Comparison of ENCODE assay signal across 8 mouse cellular contexts in the genomic region with DNA sequence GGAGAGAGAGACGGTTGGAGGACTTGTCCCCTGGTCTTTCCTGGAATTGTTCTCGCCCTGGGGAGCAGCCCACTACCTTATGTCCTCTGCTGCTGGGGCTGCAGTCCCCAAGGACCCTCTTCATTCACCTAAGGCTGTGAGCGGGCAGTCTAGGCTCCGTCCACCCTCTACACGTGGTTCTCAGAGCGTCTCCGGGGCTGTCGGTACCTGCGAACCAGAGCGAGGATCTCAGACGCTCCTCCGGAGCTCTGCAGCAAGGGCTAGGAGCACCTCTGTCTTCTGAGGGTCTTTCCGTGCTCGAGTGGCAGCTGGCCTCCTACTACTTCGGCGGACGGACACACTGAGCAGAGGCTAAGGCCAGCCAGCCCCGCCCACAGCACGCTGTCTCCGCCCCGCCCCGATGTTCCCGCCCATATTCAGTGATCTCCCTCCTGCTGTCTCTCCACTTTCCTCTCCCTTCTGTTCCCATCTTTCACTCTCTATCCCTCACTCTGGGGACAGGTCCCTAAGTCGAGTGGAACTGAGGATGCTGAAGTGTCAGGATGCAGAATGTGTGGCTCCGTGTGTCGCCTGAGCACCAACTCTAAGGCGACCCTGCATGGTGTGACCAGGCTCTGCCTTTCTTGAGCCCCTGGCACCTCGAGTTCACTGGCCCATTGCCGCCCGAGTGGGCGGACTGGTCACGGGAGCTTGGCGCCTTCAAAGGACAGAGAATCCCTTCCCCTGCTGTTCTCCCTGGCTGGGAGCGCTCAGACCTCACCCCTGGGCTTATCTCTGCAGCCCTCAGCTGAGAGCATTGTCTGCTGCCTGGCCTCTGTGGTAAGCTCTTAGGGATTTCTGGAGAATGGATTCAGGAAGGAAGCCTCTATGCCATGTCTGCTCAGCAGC. TPM values are rescaled to one million over a fixed set of nuclear protein-coding genes. Genes with fewer than 3 reads are reported as not detected.
DNase-seq lines count a peak whose midpoint lies in the region; ATAC-seq lines count a peak whose summit lies in the region.

A gene (minus strand): TSS at position 350 of the 888 bp plus-strand sequence.

- H3K4me2 ChIP-seq in hindbrain, embryonic 16.5 days (ENCODE audit: low read length), result peak within 1 kb of the TSS; percentile 92
- peak within 1 kb of the TSS; percentile 95 for H3K4me2 ChIP-seq in liver, embryonic 11.5 days
- peak within 1 kb of the TSS; percentile 73 for H3K4me2 ChIP-seq in midbrain, embryonic 16.5 days (ENCODE audit: low read length)

- H3K9ac ChIP-seq in hindbrain, embryonic 16.5 days (ENCODE audit: low read depth, low read length), result peak within 1 kb of the TSS; percentile 59
- peak within 1 kb of the TSS; percentile 60 for H3K9ac ChIP-seq in liver, embryonic 11.5 days (ENCODE audit: low read depth, low read length)
- peak within 1 kb of the TSS; percentile 65 for H3K9ac ChIP-seq in midbrain, embryonic 16.5 days (ENCODE audit: low read depth, low read length)

- H3K36me3 ChIP-seq in hindbrain, embryonic 16.5 days (ENCODE audit: control insufficient read depth, insufficient read depth, low read length), result no peaks in the 10 kb centered on the region
- H3K36me3 ChIP-seq in liver, embryonic 11.5 days (ENCODE audit: control insufficient read depth, insufficient read depth, low read length), result peaks cover 3% of the 10 kb centered on the region; the same call in 1 of the 2 replicates
- H3K36me3 ChIP-seq in midbrain, embryonic 16.5 days (ENCODE audit: control insufficient read depth, insufficient read depth, low read length), result no peaks in the 10 kb centered on the region

- H3K27ac ChIP-seq in hindbrain, embryonic 16.5 days (ENCODE audit: low read depth, low read length), result peak within 1 kb of the TSS; percentile 18; the same call in 1 of the 2 replicates
- peak within 1 kb of the TSS; percentile 50 for H3K27ac ChIP-seq in liver, embryonic 11.5 days (ENCODE audit: low read depth, low read length)
- peak within 1 kb of the TSS; percentile 6; the same call in 1 of the 2 replicates for H3K27ac ChIP-seq in midbrain, embryonic 16.5 days (ENCODE audit: low read length)

- H3K4me1 ChIP-seq in hindbrain, embryonic 16.5 days (ENCODE audit: control insufficient read depth, insufficient read depth, low read depth, low read length), result peaks cover 5% of the 10 kb centered on the region
- peaks cover 24% of the 10 kb centered on the region for H3K4me1 ChIP-seq in liver, embryonic 11.5 days (replicated peaks; ENCODE audit: control insufficient read depth, insufficient read depth, low read length)
- peaks cover 5% of the 10 kb centered on the region; the same call in 1 of the 2 replicates for H3K4me1 ChIP-seq in midbrain, embryonic 16.5 days (ENCODE audit: control insufficient read depth, insufficient read depth, low read length)

- DNase-seq in ovary, postnatal 14 days (ENCODE audit: low spot score), result peak; percentile 24
- no peak for DNase-seq in ovary, postnatal 10 days (ENCODE audit: low spot score)
- DNase-seq in brain, adult 2 months (ENCODE audit: low read depth, low spot score), result peak; percentile 12
- DNase-seq in forelimb bud, embryonic 11.5 days (ENCODE audit: low read depth, low spot score), result peak; percentile 24
- DNase-seq in liver, embryonic 11.5 days (ENCODE audit: low spot score), result peak; percentile 69
- peak; percentile 37 for DNase-seq in thymus, postnatal 4 days

- no peaks in the 10 kb centered on the region for H3K9me3 ChIP-seq in hindbrain, embryonic 16.5 days (ENCODE audit: control insufficient read depth, low read length)
- H3K9me3 ChIP-seq in liver, embryonic 11.5 days (ENCODE audit: control insufficient read depth, low read length), result no peaks in the 10 kb centered on the region
- H3K9me3 ChIP-seq in midbrain, embryonic 16.5 days (replicated peaks; ENCODE audit: control insufficient read depth, low read length, poor library complexity, severe bottlenecking), result no peaks in the 10 kb centered on the region

- no peaks in the 10 kb centered on the region; the same call in 1 of the 2 replicates for H3K27me3 ChIP-seq in hindbrain, embryonic 16.5 days (replicated peaks; ENCODE audit: control insufficient read depth, insufficient read depth, low read length)
- peaks cover 23% of the 10 kb centered on the region for H3K27me3 ChIP-seq in liver, embryonic 11.5 days (replicated peaks; ENCODE audit: control insufficient read depth, insufficient read depth, low read length)
- no peaks in the 10 kb centered on the region for H3K27me3 ChIP-seq in midbrain, embryonic 16.5 days (ENCODE audit: control insufficient read depth, insufficient read depth, low read depth, low read length)

- H3K4me3 ChIP-seq in hindbrain, embryonic 16.5 days (ENCODE audit: low read length), result peak within 1 kb of the TSS; percentile 50
- peak within 1 kb of the TSS; percentile 60 for H3K4me3 ChIP-seq in liver, embryonic 11.5 days (ENCODE audit: low read depth, low read length)
- H3K4me3 ChIP-seq in midbrain, embryonic 16.5 days (ENCODE audit: low read depth, low read length), result peak within 1 kb of the TSS; percentile 52

- peak; percentile 94 for ATAC-seq in hindbrain, embryonic 16.5 days
- peak; percentile 88 for ATAC-seq in liver, embryonic 11.5 days (replicated peaks; ENCODE audit: low FRiP score)
- ATAC-seq in midbrain, embryonic 16.5 days, result peak; percentile 82

- under 1% methylated on average over 34 of the region's 34 CpGs for WGBS in hindbrain, embryonic 16.5 days
- WGBS in liver, embryonic 11.5 days, result under 1% methylated on average over 34 of the region's 34 CpGs
- WGBS in midbrain, embryonic 16.5 days, result under 1% methylated on average over 34 of the region's 34 CpGs

RNA-seq across cellular contexts. Expression of the gene that starts here (rescaled TPM):
- polyA plus RNA-seq in hindbrain, embryonic 16.5 days (2015; fragmentation: Nextera tagmentation; extraction: Ambion mirVana), result 2.2 and 2.7 TPM in 2 replicates
- 1.8 and 3.2 TPM in 2 replicates for polyA plus RNA-seq in liver, embryonic 11.5 days (2014; fragmentation: Nextera tagmentation; extraction: Ambion mirVana)
- 1.6 and 2.8 TPM in 2 replicates for polyA plus RNA-seq in midbrain, embryonic 16.5 days (2015; fragmentation: Nextera tagmentation; extraction: Ambion mirVana)
